Mouse (Mus musculus) midbrain, embryonic 16.5 days (tissue): ENCODE results near the gene Polr3b. TPM values are rescaled to one million over a fixed set of nuclear protein-coding genes. Genes with fewer than 3 reads are reported as not detected.

ENCODE experiments used
- ATAC-seq: fragments of 200-750 bp; cut with Nextera tagmentation; 2 replicates; pipeline ENCODE4 v1.8.0; 2017; ENCODE audit warnings: moderate TSS enrichment
- H3K27ac ChIP-seq: fragments of 300-500 bp; sonication (generic); 2 replicates; pipeline ENCODE4 v1.5.1; 2014; ENCODE audit warnings: mild to moderate bottlenecking, low read length, mixed read lengths
- H3K27me3 ChIP-seq: fragments of 300-500 bp; sonication (generic); 2 replicates; pipeline ENCODE4 v1.6.1; 2014; ENCODE audit warnings: low read depth, low read length, mixed read lengths; ENCODE audit not compliant: control insufficient read depth, insufficient read depth
- H3K36me3 ChIP-seq: fragments of 300-500 bp; sonication (generic); 2 replicates; pipeline ENCODE4 v1.6.1; 2014; ENCODE audit warnings: mild to moderate bottlenecking, low read length, moderate library complexity, mixed read lengths; ENCODE audit not compliant: control insufficient read depth, insufficient read depth
- H3K4me1 ChIP-seq: fragments of 300-500 bp; sonication (generic); 2 replicates; pipeline ENCODE4 v1.6.1; 2014; ENCODE audit warnings: mild to moderate bottlenecking, low read length, mixed read lengths; ENCODE audit not compliant: control insufficient read depth, insufficient read depth
- H3K4me2 ChIP-seq: fragments of 300-500 bp; sonication (generic); 2 replicates; pipeline ENCODE4 v1.6.1; 2014; ENCODE audit warnings: mild to moderate bottlenecking, low read length, mixed read lengths
- H3K4me3 ChIP-seq: fragments of 300-500 bp; sonication (generic); 2 replicates; pipeline ENCODE4 v1.5.1; 2014; ENCODE audit warnings: low read depth, mild to moderate bottlenecking, low read length, moderate library complexity, mixed read lengths
- H3K9ac ChIP-seq: fragments of 300-500 bp; sonication (generic); 2 replicates; pipeline ENCODE4 v1.6.1; 2014; ENCODE audit warnings: low read depth, low read length, mixed read lengths
- H3K9me3 ChIP-seq: fragments of 300-500 bp; sonication (generic); replicated peaks from 2 replicates; pipeline ENCODE4 v1.6.1; 2014; ENCODE audit warnings: mild to moderate bottlenecking, low read length, mixed read lengths; ENCODE audit not compliant: control insufficient read depth, poor library complexity, severe bottlenecking
- WGBS: fragments of 180-500 bp; shearing (Covaris S2); extraction: QIAGEN DNeasy Blood & Tissue Kit; methylation state at CpG from one replicate; pipeline ENCODE4 v1.1.7; 2014; 5-methylcytosine and 5-hydroxymethylcytosine counted together
- polyA plus RNA-seq: library from polyadenylated mRNA; unstranded; fragments of >200 nt; fragmentation: Nextera tagmentation; extraction: Ambion mirVana; gene quantifications from 2 replicates; pipeline ENCODE4 v1.2.1, GENCODE M21; 2015

The Polr3b gene
- polyA plus RNA-seq, 1 experiment from 2014 or later: 13.9 TPM

GRCm38 (mm10) chr10:84722711-84723110 lies 100.6 kb downstream of the Polr3b start:
- Histone ChIP-seq H3K36me3 (peaks cover 15% of the 10 kb centered on the region), H3K4me2 (no peak overlapping the region), H3K4me3 (no peak overlapping the region), H3K9ac (no peak overlapping the region), H3K27me3 (no peaks in the 10 kb centered on the region), H3K27ac (no peak overlapping the region), H3K9me3 (no peaks in the 10 kb centered on the region), H3K4me1 (0 out of 2 replicates have a peak, but pooled peaks cover 2% of the 10 kb centered on the region)
- WGBS: 51% methylated on average over 12 of the region's 12 CpGs
- no peak for ATAC-seq

GRCm38 (mm10) chr10:84727005-84727404 lies 104.9 kb downstream of the Polr3b start:
- WGBS: 91% methylated on average over 12 of the region's 12 CpGs
- no peak overlapping the region for H3K4me3 ChIP-seq
- H3K9me3 ChIP-seq: no peaks in the 10 kb centered on the region
- H3K36me3 ChIP-seq: peaks cover 9% of the 10 kb centered on the region; the same call in 1 of the 2 replicates
- H3K4me2 ChIP-seq: no peak overlapping the region
- H3K4me1 ChIP-seq: 0 out of 2 replicates have a peak, but pooled peaks cover 2% of the 10 kb centered on the region
- no peak for ATAC-seq
- H3K27me3 ChIP-seq: no peaks in the 10 kb centered on the region
- no peak overlapping the region for H3K9ac ChIP-seq
- no peak overlapping the region for H3K27ac ChIP-seq

GRCm38 (mm10) chr10:84727760-84728159 lies 105.7 kb downstream of the Polr3b start:
- no peaks in the 10 kb centered on the region for H3K27me3 ChIP-seq
- no peaks in the 10 kb centered on the region for H3K4me1 ChIP-seq
- no peak for ATAC-seq
- H3K9ac ChIP-seq: no peak overlapping the region
- H3K36me3 ChIP-seq: peaks cover 9% of the 10 kb centered on the region; the same call in 1 of the 2 replicates
- H3K27ac ChIP-seq: no peak overlapping the region
- no peak overlapping the region for H3K4me2 ChIP-seq
- H3K4me3 ChIP-seq: no peak overlapping the region
- no peaks in the 10 kb centered on the region for H3K9me3 ChIP-seq
- WGBS: 76% methylated on average over 4 of the region's 4 CpGs

- H3K27me3 ChIP-seq: no peaks in the 10 kb centered on the region
- 85% methylated on average over 3 of the region's 3 CpGs for WGBS
- H3K4me3 ChIP-seq: no peak overlapping the region
- H3K9ac ChIP-seq: no peak overlapping the region
- H3K36me3 ChIP-seq: peaks cover 9% of the 10 kb centered on the region; the same call in 1 of the 2 replicates
- no peak overlapping the region for H3K27ac ChIP-seq
- H3K9me3 ChIP-seq: no peaks in the 10 kb centered on the region
- peaks cover 3% of the 10 kb centered on the region; the same call in 1 of the 2 replicates for H3K4me1 ChIP-seq
- no peak overlapping the region for H3K4me2 ChIP-seq
- no peak for ATAC-seq
Measured at GRCm38 (mm10) chr10:84730078-84730477, 108.0 kb downstream of the Polr3b start.

- no peak for ATAC-seq
- 93% methylated on average over 9 of the region's 9 CpGs for WGBS
- Histone ChIP-seq H3K4me2 (no peak overlapping the region), H3K27ac (no peak overlapping the region), H3K4me3 (no peak overlapping the region), H3K9ac (no peak overlapping the region), H3K27me3 (no peaks in the 10 kb centered on the region), H3K9me3 (no peaks in the 10 kb centered on the region), H3K4me1 (peaks cover 3% of the 10 kb centered on the region; the same call in 1 of the 2 replicates), H3K36me3 (peaks cover 7% of the 10 kb centered on the region; the same call in 1 of the 2 replicates)
Measured at GRCm38 (mm10) chr10:84730956-84731355, 108.9 kb downstream of the Polr3b start.

- 59% methylated on average over 6 of the region's 6 CpGs for WGBS
- H3K9me3 ChIP-seq: no peaks in the 10 kb centered on the region
- peaks cover 3% of the 10 kb centered on the region; the same call in 1 of the 2 replicates for H3K4me1 ChIP-seq
- no peak for ATAC-seq
- H3K36me3 ChIP-seq: no peaks in the 10 kb centered on the region
- no peak overlapping the region for H3K27ac ChIP-seq
- H3K4me3 ChIP-seq: no peak overlapping the region
- H3K27me3 ChIP-seq: no peaks in the 10 kb centered on the region
- no peak overlapping the region for H3K9ac ChIP-seq
- no peak overlapping the region for H3K4me2 ChIP-seq
Measured at GRCm38 (mm10) chr10:84733511-84733910, 111.4 kb downstream of the Polr3b start.

- peaks cover 25% of the 10 kb centered on the region for H3K27me3 ChIP-seq
- H3K4me3 ChIP-seq: peak overlapping the region; percentile 40
- peak overlapping the region; percentile 66 for H3K9ac ChIP-seq
- no peaks in the 10 kb centered on the region for H3K36me3 ChIP-seq
- peak overlapping the region; percentile 93 for H3K4me2 ChIP-seq
- H3K9me3 ChIP-seq: no peaks in the 10 kb centered on the region
- under 1% methylated on average over 61 of the region's 66 CpGs for WGBS
- peak overlapping the region; percentile 79 for H3K27ac ChIP-seq
- peak; percentile 61 for ATAC-seq
- peaks cover 42% of the 10 kb centered on the region for H3K4me1 ChIP-seq
Measured at GRCm38 (mm10) chr10:84754851-84755785, 133.0 kb downstream of the Polr3b start.

GRCm38 (mm10) chr10:84755786-84756203 lies 133.7 kb downstream of the Polr3b start, which contains the start of gene Rfx4:
Rfx4 (plus strand) TSS chr10:84756062.
- WGBS: under 1% methylated on average over 24 of the region's 24 CpGs
- no peaks in the 10 kb centered on the region for H3K36me3 ChIP-seq
- peak within 1 kb of the TSS; percentile 66 for H3K9ac ChIP-seq
- peak within 1 kb of the TSS; percentile 79 for H3K27ac ChIP-seq
- peaks cover 25% of the 10 kb centered on the region for H3K27me3 ChIP-seq
- H3K9me3 ChIP-seq: no peaks in the 10 kb centered on the region
- peak within 1 kb of the TSS; percentile 93 for H3K4me2 ChIP-seq
- peak within 1 kb of the TSS; percentile 40 for H3K4me3 ChIP-seq
- ATAC-seq: peak; percentile 56
- H3K4me1 ChIP-seq: peaks cover 48% of the 10 kb centered on the region
